Mouse (Mus musculus) forelimb bud, embryonic 11.5 days (tissue): ENCODE data around the gene Skap1.

Source experiments
- DNase-seq: peaks from one replicate; pipeline ENCODE4 v3.0.0-alpha.2; 2012; ENCODE audit warnings: low read depth, low spot score

Gene Skap1

GRCm38 (mm10) chr11:96560229-96560628, 95.8 kb downstream of the Skap1 start:
- DNase-seq: no peak

GRCm38 (mm10) chr11:96564088-96564487, 99.7 kb downstream of the Skap1 start:
- no peak for DNase-seq

- no peak for DNase-seq
Observed at GRCm38 (mm10) chr11:96572515-96572914, 108.1 kb downstream of the Skap1 start.

- DNase-seq: no peak
Observed at GRCm38 (mm10) chr11:96576491-96577427, 112.4 kb downstream of the Skap1 start.

- peak; percentile 40 for DNase-seq
Observed at GRCm38 (mm10) chr11:96578551-96579283, 114.3 kb downstream of the Skap1 start.

- DNase-seq: peak; percentile 27
Observed at GRCm38 (mm10) chr11:96581604-96582384, 117.4 kb downstream of the Skap1 start.

GRCm38 (mm10) chr11:96582595-96582994, 118.2 kb downstream of the Skap1 start:
- DNase-seq: no peak

- DNase-seq: no peak
Observed at GRCm38 (mm10) chr11:96589828-96590227, 125.4 kb downstream of the Skap1 start.

GRCm38 (mm10) chr11:96595890-96596289, 131.5 kb downstream of the Skap1 start:
- no peak for DNase-seq

- no peak for DNase-seq
Observed at GRCm38 (mm10) chr11:96596301-96596700, 131.9 kb downstream of the Skap1 start.

GRCm38 (mm10) chr11:96602806-96603205, 138.4 kb downstream of the Skap1 start:
- DNase-seq: no peak

GRCm38 (mm10) chr11:96604306-96604705, 139.9 kb downstream of the Skap1 start:
- no peak for DNase-seq

GRCm38 (mm10) chr11:96604751-96605450, 140.5 kb downstream of the Skap1 start:
- peak; percentile 14 for DNase-seq

GRCm38 (mm10) chr11:96605516-96605915, 141.1 kb downstream of the Skap1 start:
- DNase-seq: no peak

GRCm38 (mm10) chr11:96612596-96612995, 148.2 kb downstream of the Skap1 start:
- no peak for DNase-seq

- no peak for DNase-seq
Observed at GRCm38 (mm10) chr11:96616792-96617191, 152.4 kb downstream of the Skap1 start.

- DNase-seq: no peak
Observed at GRCm38 (mm10) chr11:96618789-96619445, 154.5 kb downstream of the Skap1 start.

- DNase-seq: no peak
Observed at GRCm38 (mm10) chr11:96619576-96619975, 155.2 kb downstream of the Skap1 start.

- no peak for DNase-seq
Observed at GRCm38 (mm10) chr11:96620006-96620405, 155.6 kb downstream of the Skap1 start.

GRCm38 (mm10) chr11:96620660-96621059, 156.3 kb downstream of the Skap1 start:
- DNase-seq: no peak

- DNase-seq: peak; percentile 94
Observed at GRCm38 (mm10) chr11:96621167-96621566, 156.8 kb downstream of the Skap1 start.
